Mouse (Mus musculus): ENCODE measurements around the gene Pik3r3. TPM values are rescaled to one million over a fixed set of nuclear protein-coding genes. Genes with fewer than 3 reads are reported as not detected.

Pik3r3 gene
- total RNA-seq, 2 experiments from 2014 or later = 16.7 to 19.7 TPM

Other genes with a start within 250 kb of the Pik3r3 start
- 10 to 100 TPM in 1 of 2 experiments, 1 to 10 TPM in 1; 10.0 to 10.3 TPM for gene Faah, start 203.7 kb upstream of the Pik3r3 start, total RNA-seq (2021)
- 10 to 100 TPM; 27.8 to 28.7 TPM for gene Nsun4, start 167.7 kb upstream of the Pik3r3 start, total RNA-seq (2021)
- 100 to 1,000 TPM; 468 to 515 TPM for gene Uqcrh, start 146.5 kb upstream of the Pik3r3 start, total RNA-seq (2021)
- 10 to 100 TPM; 70.4 to 74.7 TPM for gene Lrrc41, start 146.3 kb upstream of the Pik3r3 start, total RNA-seq (2021)
- 10 to 100 TPM; 12.1 to 12.3 TPM for gene Rad54l, start 97.9 kb upstream of the Pik3r3 start, total RNA-seq (2021)
- 10 to 100 TPM; 65.6 to 66.7 TPM for gene Pomgnt1, start 97.8 kb upstream of the Pik3r3 start, total RNA-seq (2021)
- 1 to 10 TPM; 6.8 to 7.5 TPM for gene Lurap1, start 70.3 kb upstream of the Pik3r3 start, total RNA-seq (2021)
- gene Tspan1, start 54.0 kb upstream of the Pik3r3 start, total RNA-seq (2021) = 1 to 10 TPM in 1 of 2 experiments, under 1 TPM in 1; 0.17 to 1.6 TPM
- not detected for gene 1700042G07Rik, start 48.2 kb upstream of the Pik3r3 start, total RNA-seq (2021)
- gene Gm49337, start 48.2 kb upstream of the Pik3r3 start, total RNA-seq (2021) = not detected
- gene Mast2, start 242.6 kb downstream of the Pik3r3 start, total RNA-seq (2021) = 10 to 100 TPM; 60.1 to 63.3 TPM